In the genomic region with DNA sequence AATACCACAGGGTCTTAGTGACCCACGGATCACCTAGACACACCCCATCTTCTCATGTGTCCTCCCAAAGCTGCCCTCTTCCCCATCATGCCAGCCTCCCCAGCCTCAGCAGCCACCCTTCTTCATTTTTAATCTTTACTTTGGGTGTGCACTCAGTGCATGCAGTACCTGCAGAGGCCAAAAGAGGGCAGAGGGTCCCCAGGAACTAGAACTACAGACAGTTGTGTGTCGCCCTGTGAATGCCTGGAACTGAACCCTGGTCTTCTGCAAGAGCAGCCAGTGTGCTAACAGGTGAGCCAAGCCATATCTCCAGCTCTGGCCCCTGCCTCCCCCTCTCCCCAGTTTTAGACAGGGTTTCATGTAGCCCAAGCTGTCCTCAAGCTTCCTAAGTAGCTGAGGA, we compare ENCODE assay signal across 10 mouse cellular contexts. TPM values are rescaled to one million over a fixed set of nuclear protein-coding genes. Genes with fewer than 3 reads are reported as not detected.
DNase-seq lines count a peak whose midpoint lies in the region; ATAC-seq and TF ChIP-seq lines count a peak whose summit lies in the region.
"Had no signal": no experiment of that assay in that cellular context is flagged by ENCODE, and none has a peak within 500 bp of the region (broad histone marks: within the 10 kb centered on the region; RNA-seq: fewer than 3 reads in every experiment).

No protein-coding gene starts in this region.

- DNase-seq in hindbrain, postnatal 0 days (ENCODE audit: low spot score), result no peak
- DNase-seq in spleen, adult 2 months (ENCODE audit: low read depth in 1 of 2, low spot score in 2 of 2), result no peak
- DNase-seq in spleen, postnatal 4 days (ENCODE audit: low spot score in 2 of 2), result no peak
- peak; percentile 29 for DNase-seq in thymus, postnatal 25 days
- DNase-seq in cerebellum, adult 18-20 months, result no peak
- DNase-seq in T-cell, adult 2 months (ENCODE audit: low spot score), result no peak
- DNase-seq: embryo, embryonic 11 days had no signal

- ATAC-seq in hindbrain, postnatal 0 days, result no peak
- ATAC-seq in hindbrain, embryonic 16.5 days, result no peak
- peak; percentile 69 for ATAC-seq in erythroid progenitor cell, adult 5-6 weeks (replicated peaks; ENCODE audit: low FRiP score, poor library complexity, severe bottlenecking)

- H3K4me2 ChIP-seq in hindbrain, postnatal 0 days (ENCODE audit: low read depth, low read length), result no peak overlapping the region
- H3K4me2 ChIP-seq in hindbrain, embryonic 16.5 days (ENCODE audit: low read length), result no peak overlapping the region
- H3K4me2 ChIP-seq: lung, embryonic 15.5 days had no signal

- peak; percentile 62 for TF ChIP-seq CTCF in hindbrain, postnatal 0 days (IDR thresholded peaks at IDR 0.05; ENCODE audit: low read depth)
- TF ChIP-seq CTCF in spleen, adult 2 months (IDR thresholded peaks at IDR 0.05; ENCODE audit: extremely low read depth, insufficient read depth, insufficient read length, insufficient replicate concordance), result peak; percentile 44; the same call in 1 of the 2 replicates

- H3K9me3 ChIP-seq in hindbrain, postnatal 0 days (ENCODE audit: low read length), result no peaks in the 10 kb centered on the region
- H3K9me3 ChIP-seq in hindbrain, embryonic 16.5 days (ENCODE audit: control insufficient read depth, low read length), result no peaks in the 10 kb centered on the region
- H3K9me3 ChIP-seq: lung, embryonic 15.5 days had no signal

- H3K4me1 ChIP-seq in hindbrain, postnatal 0 days (ENCODE audit: insufficient read depth, low read length), result no peaks in the 10 kb centered on the region
- no peaks in the 10 kb centered on the region for H3K4me1 ChIP-seq in hindbrain, embryonic 16.5 days (ENCODE audit: control insufficient read depth, insufficient read depth, low read depth, low read length)
- no peaks in the 10 kb centered on the region for H3K4me1 ChIP-seq in spleen, adult 2 months (ENCODE audit: control insufficient read depth, insufficient read depth, insufficient read length)
- H3K4me1 ChIP-seq: lung, embryonic 15.5 days had no signal

- no peak overlapping the region for H3K9ac ChIP-seq in hindbrain, postnatal 0 days (replicated peaks; ENCODE audit: low read length)
- no peak overlapping the region for H3K9ac ChIP-seq in hindbrain, embryonic 16.5 days (ENCODE audit: low read depth, low read length)
- H3K9ac ChIP-seq: lung, embryonic 15.5 days had no signal

- 66% methylated on average over 2 of the region's 2 CpGs for WGBS in hindbrain, postnatal 0 days
- WGBS in hindbrain, embryonic 16.5 days, result 69% methylated on average over 2 of the region's 2 CpGs
- 91% methylated on average over 2 of the region's 2 CpGs for WGBS in spleen, adult 2 months

- H3K36me3 ChIP-seq in hindbrain, postnatal 0 days (ENCODE audit: insufficient read depth, low read length), result peaks cover 73% of the 10 kb centered on the region
- H3K36me3 ChIP-seq in hindbrain, embryonic 16.5 days (ENCODE audit: control insufficient read depth, insufficient read depth, low read length), result peaks cover 64% of the 10 kb centered on the region
- H3K36me3 ChIP-seq in spleen, adult 2 months (ENCODE audit: control insufficient read depth, insufficient read depth, low read length), result peaks cover 34% of the 10 kb centered on the region

- no peak for TF ChIP-seq POLR2A in spleen, adult 2 months (IDR thresholded peaks at IDR 0.05; ENCODE audit: low read depth, low read length)

- H3K4me3 ChIP-seq in hindbrain, postnatal 0 days (ENCODE audit: low read length), result no peak overlapping the region
- H3K4me3 ChIP-seq in hindbrain, embryonic 16.5 days (ENCODE audit: low read length), result no peak overlapping the region
- no peak overlapping the region for H3K4me3 ChIP-seq in spleen, adult 2 months (ENCODE audit: extremely low read depth, insufficient read depth, insufficient read length)
- H3K4me3 ChIP-seq: lung, embryonic 15.5 days had no signal

- H3K27ac ChIP-seq in hindbrain, postnatal 0 days, result no peak overlapping the region
- H3K27ac ChIP-seq in hindbrain, embryonic 16.5 days (ENCODE audit: low read depth, low read length), result no peak overlapping the region
- no peak overlapping the region for H3K27ac ChIP-seq in spleen, adult 2 months (ENCODE audit: insufficient read depth, low read length)
- H3K27ac ChIP-seq: lung, embryonic 15.5 days had no signal

- H3K27me3 ChIP-seq in hindbrain, postnatal 0 days (ENCODE audit: insufficient read depth, low read length), result no peaks in the 10 kb centered on the region
- no peaks in the 10 kb centered on the region for H3K27me3 ChIP-seq in hindbrain, embryonic 16.5 days (replicated peaks; ENCODE audit: control insufficient read depth, insufficient read depth, low read length)
- H3K27me3 ChIP-seq in spleen, adult 2 months (ENCODE audit: control insufficient read depth, insufficient read depth, low read length), result no peaks in the 10 kb centered on the region
- H3K27me3 ChIP-seq: lung, embryonic 15.5 days had no signal

RNA-seq across cellular contexts. Expression of a gene that starts 13.1 kb away (rescaled TPM):
- 58.1 and 59.0 TPM in 2 replicates for total RNA-seq in hindbrain, postnatal 0 days (2014; rRNA removed)
- 86.6 and 86.9 TPM in 2 replicates for polyA plus RNA-seq in hindbrain, postnatal 0 days (2015; fragmentation: Nextera tagmentation; extraction: Ambion mirVana)
- polyA plus RNA-seq in hindbrain, embryonic 16.5 days (2015; fragmentation: Nextera tagmentation; extraction: Ambion mirVana), result 81.4 and 88.4 TPM in 2 replicates
- 27.5 and 36.4 TPM in 2 replicates for polyA plus RNA-seq in spleen, adult 2 months (2012; rRNA removed)
- total RNA-seq in erythroid progenitor cell, adult 5-6 weeks (2015; ENCODE audit: low replicate concordance), result 9.6 and 11.2 TPM in 2 replicates
- 5.6 and 6.8 TPM in 2 replicates for total RNA-seq in erythroid progenitor cell, adult 5-6 weeks (2017; ENCODE audit: low replicate concordance)

RNA-seq across cellular contexts. Expression of a gene that starts 21.8 kb away (rescaled TPM):
- 30.3 and 31.3 TPM in 2 replicates for total RNA-seq in hindbrain, postnatal 0 days (2014; rRNA removed)
- polyA plus RNA-seq in hindbrain, postnatal 0 days (2015; fragmentation: Nextera tagmentation; extraction: Ambion mirVana), result 18.9 and 19.0 TPM in 2 replicates
- polyA plus RNA-seq in hindbrain, embryonic 16.5 days (2015; fragmentation: Nextera tagmentation; extraction: Ambion mirVana), result 21.0 and 29.3 TPM in 2 replicates
- polyA plus RNA-seq in spleen, adult 2 months (2012; rRNA removed), result 34.4 and 46.4 TPM in 2 replicates
- total RNA-seq in erythroid progenitor cell, adult 5-6 weeks (2015; ENCODE audit: low replicate concordance), result 5.8 and 11.7 TPM in 2 replicates
- 6.5 and 8.9 TPM in 2 replicates for total RNA-seq in erythroid progenitor cell, adult 5-6 weeks (2017; ENCODE audit: low replicate concordance)

RNA-seq across cellular contexts. Expression of a gene that starts 34.6 kb away (rescaled TPM):
- total RNA-seq in hindbrain, postnatal 0 days (2014; rRNA removed), result 14.4 and 17.8 TPM in 2 replicates
- polyA plus RNA-seq in hindbrain, postnatal 0 days (2015; fragmentation: Nextera tagmentation; extraction: Ambion mirVana), result 6.9 and 7.1 TPM in 2 replicates
- polyA plus RNA-seq in hindbrain, embryonic 16.5 days (2015; fragmentation: Nextera tagmentation; extraction: Ambion mirVana), result 9.1 and 9.9 TPM in 2 replicates
- 6.6 and 7.3 TPM in 2 replicates for polyA plus RNA-seq in spleen, adult 2 months (2012; rRNA removed)
- total RNA-seq in erythroid progenitor cell, adult 5-6 weeks (2015; ENCODE audit: low replicate concordance), result 1.3 and 1.4 TPM in 2 replicates
- 0.26 and 1.6 TPM in 2 replicates for total RNA-seq in erythroid progenitor cell, adult 5-6 weeks (2017; ENCODE audit: low replicate concordance)

RNA-seq across cellular contexts. Expression of a gene that starts 56.7 kb away (rescaled TPM):
- 91.6 and 97.5 TPM in 2 replicates for total RNA-seq in hindbrain, postnatal 0 days (2014; rRNA removed)
- polyA plus RNA-seq in hindbrain, postnatal 0 days (2015; fragmentation: Nextera tagmentation; extraction: Ambion mirVana), result 12.9 and 13.2 TPM in 2 replicates
- polyA plus RNA-seq in hindbrain, embryonic 16.5 days (2015; fragmentation: Nextera tagmentation; extraction: Ambion mirVana), result 12.5 and 12.7 TPM in 2 replicates
- polyA plus RNA-seq in spleen, adult 2 months (2012; rRNA removed), result 9.1 and 11.8 TPM in 2 replicates
- total RNA-seq in erythroid progenitor cell, adult 5-6 weeks (2015; ENCODE audit: low replicate concordance), result 1.4 TPM in 1 of 2 replicates, not detected in the other
- 0.83 TPM in 1 of 2 replicates, not detected in the other for total RNA-seq in erythroid progenitor cell, adult 5-6 weeks (2017; ENCODE audit: low replicate concordance)

RNA-seq across cellular contexts. Expression of a gene that starts 59.8 kb away (rescaled TPM):
- 47.0 and 49.2 TPM in 2 replicates for total RNA-seq in hindbrain, postnatal 0 days (2014; rRNA removed)
- polyA plus RNA-seq in hindbrain, postnatal 0 days (2015; fragmentation: Nextera tagmentation; extraction: Ambion mirVana), result 15.1 and 15.7 TPM in 2 replicates
- polyA plus RNA-seq in hindbrain, embryonic 16.5 days (2015; fragmentation: Nextera tagmentation; extraction: Ambion mirVana), result 17.4 and 18.2 TPM in 2 replicates
- polyA plus RNA-seq in spleen, adult 2 months (2012; rRNA removed), result 21.1 and 29.0 TPM in 2 replicates
- 7.2 and 8.4 TPM in 2 replicates for total RNA-seq in erythroid progenitor cell, adult 5-6 weeks (2015; ENCODE audit: low replicate concordance)
- total RNA-seq in erythroid progenitor cell, adult 5-6 weeks (2017; ENCODE audit: low replicate concordance), result 5.7 and 7.6 TPM in 2 replicates
